Mouse (Mus musculus): Measurements from ENCODE around the gene Myb.

- TF ChIP-seq EP300 (optimal IDR thresholded peaks at IDR 0.05), result no peak
- no peak for TF ChIP-seq CTCF (IDR thresholded peaks at IDR 0.05; ENCODE audit: low read depth)
These were observed 45.4 kb upstream of the Myb start for GRCm38 (mm10) chr10:21206232-21206631.
